Mouse (Mus musculus) liver, embryonic 13.5 days (tissue): ENCODE results near the gene Nagk. TPM values are rescaled to one million over a fixed set of nuclear protein-coding genes. Genes with fewer than 3 reads are reported as not detected.
"Not testable (repeated sequence)": the region's sequence is repeated elsewhere in the genome, so short reads cannot be mapped to it uniquely, and the experiment has no call there.

Source experiments
- ATAC-seq: fragments of 200-750 bp; cut with Nextera tagmentation; 2 replicates; pipeline ENCODE4 v1.8.0; 2017; ENCODE audit warnings: low read depth, mild to moderate bottlenecking, moderate number of reproducible peaks, moderate library complexity
- DNase-seq: peaks from one replicate; pipeline ENCODE4 v3.0.0; 2022
- H3K27ac ChIP-seq: fragments of 300-500 bp; sonication (generic); 2 replicates; pipeline ENCODE4 v1.5.1; 2015; ENCODE audit warnings: moderate library complexity, mild to moderate bottlenecking, inconsistent platforms
- H3K27me3 ChIP-seq: fragments of 300-500 bp; sonication (generic); 2 replicates; pipeline ENCODE4 v1.6.1; 2015; ENCODE audit warnings: mild to moderate bottlenecking, inconsistent platforms
- H3K36me3 ChIP-seq: fragments of 300-500 bp; sonication (generic); 2 replicates; pipeline ENCODE4 v1.6.1; 2015; ENCODE audit warnings: mild to moderate bottlenecking, inconsistent platforms
- H3K4me1 ChIP-seq: fragments of 300-500 bp; sonication (generic); replicated peaks from 2 replicates; pipeline ENCODE4 v1.6.1; 2015; ENCODE audit warnings: inconsistent platforms
- H3K4me2 ChIP-seq: fragments of 300-500 bp; sonication (generic); 2 replicates; pipeline ENCODE4 v1.6.1; 2015; ENCODE audit warnings: inconsistent platforms, mild to moderate bottlenecking, moderate library complexity
- H3K4me3 ChIP-seq: fragments of 300-500 bp; sonication (generic); replicated peaks from 2 replicates; pipeline ENCODE4 v1.5.1; 2015; ENCODE audit warnings: mild to moderate bottlenecking, inconsistent platforms
- H3K9ac ChIP-seq: fragments of 300-500 bp; sonication (generic); 2 replicates; pipeline ENCODE4 v1.6.1; 2015; ENCODE audit warnings: mild to moderate bottlenecking, inconsistent platforms
- H3K9me3 ChIP-seq: fragments of 300-500 bp; sonication (generic); replicated peaks from 2 replicates; pipeline ENCODE4 v1.6.1; 2016; ENCODE audit warnings: inconsistent platforms
- WGBS: fragments of 180-500 bp; shearing (Covaris S2); methylation state at CpG from one replicate; pipeline ENCODE4 v1.1.7; 2015; ENCODE audit not compliant: insufficient replicate concordance; 5-methylcytosine and 5-hydroxymethylcytosine counted together
- polyA plus RNA-seq: library from polyadenylated mRNA; unstranded; fragments of >200 nt; fragmentation: Nextera tagmentation; extraction: Ambion mirVana; gene quantifications from 2 replicates; pipeline ENCODE4 v1.2.1, GENCODE M21; 2015

Gene Nagk
- polyA plus RNA-seq, 1 experiment from 2014 or later: 13.4 TPM

- ATAC-seq: peak; percentile 94
- peak; percentile 80 for DNase-seq
- Histone ChIP-seq H3K27me3 (no peaks in the 10 kb centered on the region), H3K27ac (peak within 1 kb of the TSS; percentile 89), H3K9ac (peak within 1 kb of the TSS; percentile 95), H3K9me3 (no peaks in the 10 kb centered on the region), H3K36me3 (peaks cover 27% of the 10 kb centered on the region), H3K4me2 (peak within 1 kb of the TSS; percentile 91), H3K4me3 (peak within 1 kb of the TSS; percentile 96), H3K4me1 (peaks cover 28% of the 10 kb centered on the region)
- under 1% methylated on average over 45 of the region's 45 CpGs for WGBS
Observed at GRCm38 (mm10) chr6:83775638-83776293, 19.0 kb upstream of the Nagk start, which contains the start of gene Tex261. Gene Tex261 (minus strand): TSS chr6:83775813.

- Histone ChIP-seq H3K4me3 (no peak overlapping the region), H3K36me3 (peaks cover 2% of the 10 kb centered on the region; the same call in 1 of the 2 replicates), H3K4me1 (peaks cover 24% of the 10 kb centered on the region), H3K9ac (no peak overlapping the region), H3K9me3 (no peaks in the 10 kb centered on the region), H3K27me3 (no peaks in the 10 kb centered on the region), H3K27ac (peak overlapping the region; percentile 34; the same call in 1 of the 2 replicates), H3K4me2 (no peak overlapping the region)
- DNase-seq: no peak
- ATAC-seq: no peak
- 78% methylated on average over 7 of the region's 7 CpGs for WGBS
Observed at GRCm38 (mm10) chr6:83778306-83778705, 16.5 kb upstream of the Nagk start.

GRCm38 (mm10) chr6:83779026-83779425, 15.8 kb upstream of the Nagk start:
- Histone ChIP-seq H3K4me1 (peaks cover 17% of the 10 kb centered on the region), H3K9ac (no peak overlapping the region), H3K27ac (no peak overlapping the region), H3K4me2 (no peak overlapping the region), H3K4me3 (no peak overlapping the region), H3K36me3 (no peaks in the 10 kb centered on the region), H3K27me3 (no peaks in the 10 kb centered on the region), H3K9me3 (no peaks in the 10 kb centered on the region)
- ATAC-seq (no peak), DNase-seq (peak; percentile 41)
- WGBS: 8% methylated on average over 5 of the region's 5 CpGs

- 65% methylated on average over 3 of the region's 3 CpGs for WGBS
- Histone ChIP-seq H3K4me2 (no peak overlapping the region), H3K4me1 (peaks cover 6% of the 10 kb centered on the region; the same call in 1 of the 2 replicates), H3K36me3 (no peaks in the 10 kb centered on the region), H3K9me3 (no peaks in the 10 kb centered on the region), H3K9ac (no peak overlapping the region), H3K27ac (no peak overlapping the region), H3K4me3 (no peak overlapping the region), H3K27me3 (no peaks in the 10 kb centered on the region)
- ATAC-seq (no peak), DNase-seq (no peak)
Observed at GRCm38 (mm10) chr6:83786426-83786825, 8.4 kb upstream of the Nagk start.

GRCm38 (mm10) chr6:83788554-83788953, 6.2 kb upstream of the Nagk start:
- no peak for ATAC-seq

GRCm38 (mm10) chr6:83790533-83790932, 4.2 kb upstream of the Nagk start:
- H3K27me3 ChIP-seq, H3K4me2 ChIP-seq, H3K9ac ChIP-seq, ATAC-seq, DNase-seq, H3K9me3 ChIP-seq, H3K36me3 ChIP-seq, H3K4me3 ChIP-seq, H3K27ac ChIP-seq: not testable (repeated sequence)
- H3K4me1 ChIP-seq: peaks cover 23% of the 10 kb centered on the region
- 64% methylated on average over 5 of the region's 5 CpGs for WGBS

More at GRCm38 (mm10) chr6:83788554-83788953, 6.2 kb upstream of the Nagk start:
- H3K9me3 ChIP-seq: no peaks in the 10 kb centered on the region
- no peak overlapping the region for H3K27ac ChIP-seq
- DNase-seq: no peak
- H3K4me2 ChIP-seq: no peak overlapping the region
- H3K36me3 ChIP-seq: no peaks in the 10 kb centered on the region
- H3K9ac ChIP-seq: no peak overlapping the region
- WGBS: 71% methylated on average over 7 of the region's 7 CpGs
- peaks cover 9% of the 10 kb centered on the region; the same call in 1 of the 2 replicates for H3K4me1 ChIP-seq
- no peaks in the 10 kb centered on the region for H3K27me3 ChIP-seq
- H3K4me3 ChIP-seq: no peak overlapping the region

GRCm38 (mm10) chr6:83791251-83791890, 3.4 kb upstream of the Nagk start:
- no peak for DNase-seq
- peaks cover 30% of the 10 kb centered on the region for H3K4me1 ChIP-seq
- WGBS: 19% methylated on average over 4 of the region's 4 CpGs

GRCm38 (mm10) chr6:83795492-83795900, 714 bp downstream of the Nagk start:
- 2% methylated on average over 13 of the region's 13 CpGs for WGBS
- Histone ChIP-seq H3K36me3 (no peaks in the 10 kb centered on the region; the same call in 1 of the 2 replicates), H3K27ac (peak overlapping the region; percentile 97), H3K4me1 (peaks cover 34% of the 10 kb centered on the region), H3K9ac (peak overlapping the region; percentile 76), H3K4me2 (peak overlapping the region; percentile 95), H3K4me3 (peak overlapping the region; percentile 74), H3K9me3 (no peaks in the 10 kb centered on the region), H3K27me3 (0 out of 2 replicates have a peak, but pooled peaks cover 4% of the 10 kb centered on the region)
- peak; percentile 8; the same call in 1 of the 2 replicates for ATAC-seq
- DNase-seq: no peak

More at GRCm38 (mm10) chr6:83791251-83791890, 3.4 kb upstream of the Nagk start:
- no peaks in the 10 kb centered on the region for H3K36me3 ChIP-seq
- no peaks in the 10 kb centered on the region for H3K9me3 ChIP-seq
- H3K27ac ChIP-seq: no peak overlapping the region
- H3K9ac ChIP-seq: 0 out of 2 replicates have a peak overlapping the region, but pooled peaks have one; percentile 2
- H3K4me2 ChIP-seq: no peak overlapping the region
- H3K27me3 ChIP-seq: 0 out of 2 replicates have a peak, but pooled peaks cover 3% of the 10 kb centered on the region
- no peak overlapping the region for H3K4me3 ChIP-seq
- ATAC-seq: no peak

GRCm38 (mm10) chr6:83796686-83797085, 1.9 kb downstream of the Nagk start:
- Histone ChIP-seq H3K27ac (no peak overlapping the region), H3K36me3 (no peaks in the 10 kb centered on the region; the same call in 1 of the 2 replicates), H3K4me1 (peaks cover 25% of the 10 kb centered on the region), H3K27me3 (0 out of 2 replicates have a peak, but pooled peaks cover 4% of the 10 kb centered on the region), H3K9me3 (no peaks in the 10 kb centered on the region), H3K9ac (no peak overlapping the region), H3K4me3 (no peak overlapping the region), H3K4me2 (no peak overlapping the region)
- DNase-seq (no peak), ATAC-seq (no peak)
- 59% methylated on average over 3 of the region's 3 CpGs for WGBS

GRCm38 (mm10) chr6:83802033-83802432, 7.3 kb downstream of the Nagk start:
- H3K27ac ChIP-seq: no peak overlapping the region
- no peaks in the 10 kb centered on the region for H3K9me3 ChIP-seq
- H3K36me3 ChIP-seq: peaks cover 10% of the 10 kb centered on the region
- ATAC-seq (no peak), DNase-seq (no peak)
- 69% methylated on average over 5 of the region's 5 CpGs for WGBS
- H3K4me2 ChIP-seq: no peak overlapping the region
- H3K4me1 ChIP-seq: no peaks in the 10 kb centered on the region
- H3K27me3 ChIP-seq: no peaks in the 10 kb centered on the region
- H3K4me3 ChIP-seq: no peak overlapping the region
- no peak overlapping the region for H3K9ac ChIP-seq

GRCm38 (mm10) chr6:83802846-83803245, 8.1 kb downstream of the Nagk start:
- Histone ChIP-seq H3K36me3 (peaks cover 10% of the 10 kb centered on the region), H3K27ac (no peak overlapping the region), H3K9ac (no peak overlapping the region), H3K4me1 (no peaks in the 10 kb centered on the region), H3K9me3 (no peaks in the 10 kb centered on the region), H3K27me3 (no peaks in the 10 kb centered on the region), H3K4me2 (no peak overlapping the region), H3K4me3 (no peak overlapping the region)
- 78% methylated on average over 3 of the region's 3 CpGs for WGBS
- DNase-seq (no peak), ATAC-seq (no peak)
